Mouse (Mus musculus) lung, postnatal 0 days (tissue): ENCODE measurements around the gene Polr3f. TPM values are rescaled to one million over a fixed set of nuclear protein-coding genes. Genes with fewer than 3 reads are reported as not detected.

Experiments used
- ATAC-seq: fragments of 200-750 bp; cut with Nextera tagmentation; 2 replicates; pipeline ENCODE4 v1.8.0; 2017; ENCODE audit warnings: moderate library complexity
- DNase-seq: peaks from one replicate; pipeline ENCODE4 v3.0.0-alpha.2; 2016; ENCODE audit warnings: low spot score
- H3K27ac ChIP-seq: fragments of 300-500 bp; sonication (generic); 2 replicates; pipeline ENCODE4 v1.5.1; 2014; ENCODE audit warnings: antibody characterized with exemption, mild to moderate bottlenecking, low read length, mixed read lengths
- H3K27me3 ChIP-seq: fragments of 300-500 bp; sonication (generic); replicated peaks from 2 replicates; pipeline ENCODE4 v1.6.1; 2014; ENCODE audit warnings: low read length, mixed read lengths; ENCODE audit not compliant: insufficient read depth
- H3K36me3 ChIP-seq: fragments of 300-500 bp; sonication (generic); 2 replicates; pipeline ENCODE4 v1.6.1; 2014; ENCODE audit warnings: low read length, mixed read lengths; ENCODE audit not compliant: insufficient read depth
- H3K4me1 ChIP-seq: fragments of 300-500 bp; sonication (generic); 2 replicates; pipeline ENCODE4 v1.6.1; 2014; ENCODE audit warnings: antibody characterized with exemption, low read depth, low read length, mixed read lengths; ENCODE audit not compliant: insufficient read depth
- H3K4me2 ChIP-seq: fragments of 300-500 bp; sonication (generic); replicated peaks from 2 replicates; pipeline ENCODE4 v1.6.1; 2014; ENCODE audit warnings: low read depth, mild to moderate bottlenecking, low read length, moderate library complexity, mixed read lengths
- H3K4me3 ChIP-seq: fragments of 300-500 bp; sonication (generic); 2 replicates; pipeline ENCODE4 v1.5.1; 2014; ENCODE audit warnings: low read depth, low read length
- H3K9ac ChIP-seq: fragments of 300-500 bp; sonication (generic); replicated peaks from 2 replicates; pipeline ENCODE4 v1.6.1; 2014; ENCODE audit warnings: low read depth, mild to moderate bottlenecking
- H3K9me3 ChIP-seq: fragments of 300-500 bp; sonication (generic); 2 replicates; pipeline ENCODE4 v1.6.1; 2016; ENCODE audit warnings: low read length, mixed read lengths
- CTCF ChIP-seq: IDR thresholded peaks from 2 replicates; pipeline ENCODE4 v1.5.1; 2016; ENCODE audit warnings: antibody characterized with exemption, mild to moderate bottlenecking
- EP300 ChIP-seq: IDR thresholded peaks from 2 replicates; pipeline ENCODE4 v1.6.1; 2016; ENCODE audit warnings: antibody characterized with exemption, mild to moderate bottlenecking, control low read depth
- WGBS: fragments of 180-500 bp; shearing (Covaris S2); extraction: QIAGEN DNeasy Blood & Tissue Kit; methylation state at CpG from one replicate; pipeline ENCODE4 v1.1.7; 2014; 5-methylcytosine and 5-hydroxymethylcytosine counted together
- polyA plus RNA-seq: library from polyadenylated mRNA; unstranded; fragments of >200 nt; fragmentation: Nextera tagmentation; extraction: Ambion mirVana; gene quantifications from 2 replicates; pipeline ENCODE4 v1.2.1, GENCODE M21; 2015

Gene Polr3f
- polyA plus RNA-seq, 1 experiment from 2014 or later: 11.5 TPM

DNA sequence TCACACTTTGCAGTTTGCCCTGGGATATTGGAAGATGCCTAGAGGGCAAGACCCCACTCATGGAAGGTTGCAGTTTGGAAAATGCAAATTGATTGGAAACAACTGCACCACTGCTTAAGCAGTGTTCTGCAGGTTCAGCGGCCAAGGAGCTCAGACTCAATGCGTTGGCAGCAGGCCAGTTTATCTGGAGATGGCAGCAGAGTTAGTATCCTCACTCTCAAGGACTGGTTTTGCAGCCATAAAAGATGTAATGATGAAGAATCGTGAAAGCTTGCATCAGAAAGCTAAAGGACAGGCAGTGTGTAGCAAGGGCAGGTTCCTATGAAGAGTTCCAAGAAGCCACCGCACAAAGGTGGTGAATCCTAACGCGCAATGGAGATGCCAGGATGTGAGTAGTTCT is 25.4 kb upstream of the Polr3f start:
- H3K9ac ChIP-seq: no peak overlapping the region
- no peak overlapping the region for H3K4me2 ChIP-seq
- H3K4me3 ChIP-seq: no peak overlapping the region
- ATAC-seq: no peak
- no peak overlapping the region for H3K27ac ChIP-seq
- H3K9me3 ChIP-seq: no peaks in the 10 kb centered on the region
- no peaks in the 10 kb centered on the region for H3K4me1 ChIP-seq
- H3K36me3 ChIP-seq: no peaks in the 10 kb centered on the region
- TF ChIP-seq CTCF: no peak
- no peak for TF ChIP-seq EP300
- no peak for DNase-seq
- 76% methylated on average over 6 of the region's 6 CpGs for WGBS
- no peaks in the 10 kb centered on the region for H3K27me3 ChIP-seq

DNA sequence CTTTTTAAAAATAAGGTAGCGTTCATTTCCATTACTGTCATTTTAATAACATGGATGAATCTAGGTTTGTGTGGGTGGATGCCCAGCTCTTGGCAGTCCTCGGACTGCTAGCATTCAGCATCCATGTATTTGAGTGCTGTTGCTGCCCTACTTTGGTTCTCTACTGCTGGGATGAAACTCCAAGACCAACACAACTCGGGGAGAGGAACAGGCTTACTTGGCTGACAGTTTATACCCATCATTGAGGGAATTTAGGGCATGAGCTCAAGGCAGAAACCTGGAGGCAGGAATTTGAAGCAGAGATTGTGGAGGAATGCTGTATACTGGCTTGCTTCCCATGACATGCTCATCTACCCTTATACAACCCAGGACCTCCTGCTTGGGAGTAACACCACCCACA is 12.9 kb upstream of the Polr3f start:
- H3K27me3 ChIP-seq: no peaks in the 10 kb centered on the region

DNA sequence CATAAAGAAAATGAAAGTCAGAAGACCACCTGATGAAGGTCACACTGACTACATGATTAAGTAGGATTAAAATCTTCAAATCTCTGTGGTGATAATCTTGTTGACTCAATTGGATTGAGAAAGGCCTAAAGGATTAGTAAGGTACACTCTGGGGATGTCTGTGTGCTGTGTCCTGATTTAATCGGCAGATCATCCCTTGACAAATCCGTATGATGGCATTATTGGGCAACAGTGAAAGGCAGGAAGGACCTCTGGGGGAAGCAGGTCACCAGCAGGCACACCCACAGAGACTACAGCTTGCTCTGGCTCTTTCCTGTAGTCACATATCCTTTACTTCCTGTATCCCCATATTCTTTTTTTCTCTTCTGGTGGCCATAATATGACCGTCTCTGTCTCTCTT is 7.7 kb upstream of the Polr3f start:
- H3K4me3 ChIP-seq: no peak overlapping the region
- H3K36me3 ChIP-seq: no peaks in the 10 kb centered on the region
- H3K27ac ChIP-seq: no peak overlapping the region
- 70% methylated on average over 3 of the region's 3 CpGs for WGBS
- no peak overlapping the region for H3K4me2 ChIP-seq
- no peak for ATAC-seq
- DNase-seq: no peak
- no peaks in the 10 kb centered on the region for H3K27me3 ChIP-seq
- no peaks in the 10 kb centered on the region for H3K9me3 ChIP-seq
- TF ChIP-seq EP300 (no peak), CTCF (no peak)
- H3K4me1 ChIP-seq: no peaks in the 10 kb centered on the region
- no peak overlapping the region for H3K9ac ChIP-seq

More for the DNA sequence above, 12.9 kb upstream of the Polr3f start:
- Histone ChIP-seq H3K27ac (no peak overlapping the region), H3K4me3 (no peak overlapping the region), H3K36me3 (no peaks in the 10 kb centered on the region), H3K9ac (no peak overlapping the region), H3K9me3 (no peaks in the 10 kb centered on the region), H3K4me1 (no peaks in the 10 kb centered on the region), H3K4me2 (no peak overlapping the region)
- no peak for TF ChIP-seq CTCF
- TF ChIP-seq EP300: no peak
- no peak for DNase-seq
- WGBS: 72% methylated on average over 3 of the region's 3 CpGs
- no peak for ATAC-seq

DNA sequence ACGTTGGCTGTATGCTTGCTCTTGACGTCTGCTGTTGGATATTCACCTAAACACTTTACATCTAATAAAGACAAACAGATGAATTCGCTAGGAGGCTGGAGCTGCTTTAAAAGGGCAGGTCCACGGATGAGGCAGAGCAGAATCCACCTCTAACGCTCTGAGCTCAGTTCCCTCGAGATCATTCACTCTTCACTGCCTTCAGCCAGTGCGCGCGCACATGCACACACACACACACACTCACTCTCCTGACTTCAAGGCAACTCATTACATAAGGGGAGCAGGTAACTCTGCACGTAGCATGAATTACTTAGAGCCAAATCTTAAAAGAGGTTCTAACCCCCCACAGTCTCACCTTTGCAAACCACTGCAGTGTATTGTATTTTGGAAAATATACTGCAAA is 1.7 kb upstream of the Polr3f start:
- H3K27me3 ChIP-seq: no peaks in the 10 kb centered on the region
- 58% methylated on average over 10 of the region's 10 CpGs for WGBS
- no peak overlapping the region for H3K9ac ChIP-seq
- no peaks in the 10 kb centered on the region for H3K4me1 ChIP-seq
- DNase-seq: no peak
- no peak overlapping the region for H3K4me3 ChIP-seq
- TF ChIP-seq EP300: no peak
- no peak for TF ChIP-seq CTCF
- no peak overlapping the region for H3K4me2 ChIP-seq
- H3K36me3 ChIP-seq: no peaks in the 10 kb centered on the region
- H3K9me3 ChIP-seq: no peaks in the 10 kb centered on the region
- ATAC-seq: no peak
- H3K27ac ChIP-seq: no peak overlapping the region

DNA sequence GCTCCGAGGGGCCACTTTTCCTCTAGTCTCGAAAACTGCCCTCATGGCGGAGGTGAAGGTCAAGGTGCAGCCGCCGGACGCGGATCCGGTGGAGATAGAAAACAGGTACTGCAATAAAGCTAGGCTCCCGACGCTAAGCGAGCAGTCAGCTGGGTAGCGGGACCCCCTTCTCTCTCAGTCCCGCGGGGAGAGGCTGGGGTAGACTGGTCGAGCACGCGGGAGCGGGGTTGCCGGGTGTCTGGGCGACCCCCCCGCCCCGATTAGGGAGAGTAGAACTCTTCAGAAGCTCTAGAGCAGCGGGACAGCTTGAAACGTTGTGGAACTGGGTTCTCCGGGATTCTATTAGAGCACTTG is 280 bp downstream of the Polr3f start:
- Histone ChIP-seq H3K4me1 (no peaks in the 10 kb centered on the region), H3K27me3 (no peaks in the 10 kb centered on the region), H3K27ac (peak overlapping the region; percentile 92), H3K4me2 (peak overlapping the region; percentile 87), H3K4me3 (peak overlapping the region; percentile 93), H3K9ac (peak overlapping the region; percentile 97), H3K36me3 (no peaks in the 10 kb centered on the region; the same call in 1 of the 2 replicates), H3K9me3 (no peaks in the 10 kb centered on the region)
- no peak for TF ChIP-seq EP300
- no peak for TF ChIP-seq CTCF
- ATAC-seq (peak; percentile 25), DNase-seq (peak; percentile 12)
- under 1% methylated on average over 25 of the region's 25 CpGs for WGBS

DNA sequence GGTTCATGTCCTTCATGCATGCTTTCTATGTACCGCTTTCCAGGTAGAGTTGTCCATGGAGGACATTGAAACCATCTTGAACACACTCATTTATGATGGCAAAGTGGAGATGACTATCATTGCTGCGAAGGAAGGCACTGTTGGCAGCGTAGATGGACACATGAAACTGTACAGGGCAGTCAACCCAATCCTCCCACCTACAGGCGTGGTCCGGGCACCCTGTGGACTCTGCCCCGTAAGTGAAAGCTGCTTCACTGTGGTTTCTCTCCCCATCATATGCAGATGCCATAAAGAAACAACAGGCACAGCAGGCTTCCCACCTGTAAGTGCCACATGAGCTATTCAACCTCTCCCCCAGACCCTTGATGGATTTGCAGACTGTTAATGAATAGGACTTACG is 9.6 kb downstream of the Polr3f start:
- WGBS: 91% methylated on average over 7 of the region's 7 CpGs
- Histone ChIP-seq H3K4me1 (no peaks in the 10 kb centered on the region), H3K4me3 (no peak overlapping the region), H3K27me3 (no peaks in the 10 kb centered on the region), H3K9ac (no peak overlapping the region), H3K4me2 (no peak overlapping the region), H3K9me3 (no peaks in the 10 kb centered on the region), H3K36me3 (peaks cover 47% of the 10 kb centered on the region; the same call in 1 of the 2 replicates), H3K27ac (no peak overlapping the region)
- ATAC-seq (no peak), DNase-seq (no peak)
- TF ChIP-seq EP300 (no peak), CTCF (no peak)

DNA sequence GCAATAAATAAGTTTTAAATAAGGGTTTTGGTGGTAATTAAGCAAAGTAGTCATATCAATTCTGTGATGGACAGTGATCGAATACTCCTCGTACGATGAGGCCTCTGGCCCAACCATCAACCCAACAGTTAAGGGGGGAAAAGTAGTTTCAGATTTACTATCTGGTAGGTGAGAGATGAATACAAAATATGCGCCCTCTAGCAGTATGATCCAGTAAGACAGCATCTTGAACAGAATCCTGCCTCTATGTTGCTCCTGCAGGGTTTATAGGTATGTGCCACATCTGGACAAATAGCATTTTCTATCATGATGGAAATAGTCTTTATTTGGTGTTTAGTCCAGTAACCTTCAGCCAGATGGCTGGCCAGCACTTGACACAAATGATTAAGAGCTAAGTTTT is 13.7 kb downstream of the Polr3f start:
- no peaks in the 10 kb centered on the region for H3K9me3 ChIP-seq
- no peak for TF ChIP-seq EP300
- peak; percentile 35 for TF ChIP-seq CTCF
- H3K4me3 ChIP-seq: no peak overlapping the region
- no peaks in the 10 kb centered on the region for H3K4me1 ChIP-seq
- DNase-seq (no peak), ATAC-seq (no peak)
- H3K9ac ChIP-seq: no peak overlapping the region
- peaks cover 26% of the 10 kb centered on the region; the same call in 1 of the 2 replicates for H3K36me3 ChIP-seq
- no peak overlapping the region for H3K27ac ChIP-seq
- H3K4me2 ChIP-seq: no peak overlapping the region
- no peaks in the 10 kb centered on the region for H3K27me3 ChIP-seq
- 91% methylated on average over 4 of the region's 4 CpGs for WGBS
